Mouse (Mus musculus) megakaryocyte-erythroid progenitor cell, adult 5-6 weeks (primary cell): ENCODE results near the gene Dgkb. TPM values are rescaled to one million over a fixed set of nuclear protein-coding genes. Genes with fewer than 3 reads are reported as not detected.

ENCODE experiments used
- ATAC-seq: replicated peaks from 2 replicates; pipeline ENCODE4 v1.8.0; 2016; ENCODE audit warnings: mild to moderate bottlenecking, inconsistent platforms; ENCODE audit not compliant: severe bottlenecking, poor library complexity, low FRiP score, low TSS enrichment
- total RNA-seq, 2 experiments: library from RNA; stranded (forward) in 1 of 2; stranded (reverse) in 1 of 2; fragments of 200-1000, 215-1000 nt in 1 of 2; fragments of >200 nt in 1 of 2; fragmentation: Nextera tagmentation in 1 of 2; gene quantifications; 2 replicates each; pipeline ENCODE4 v1.2.3; 2014 to 2017

Dgkb gene
- total RNA-seq (2014; fragmentation: Nextera tagmentation) (not detected in 2 replicates), total RNA-seq (2017) (not detected in 2 replicates)

GRCm38 (mm10) chr12:37817426-37817825 lies at the start of gene Dgkb:
Gene Dgkb (plus strand): TSS chr12:37817726.
- no peak for ATAC-seq

- ATAC-seq = no peak
Observed at GRCm38 (mm10) chr12:37769844-37770243, 47.7 kb upstream of the Dgkb start.

- no peak for ATAC-seq
Observed at GRCm38 (mm10) chr12:37773681-37774357, 43.7 kb upstream of the Dgkb start.

GRCm38 (mm10) chr12:37774591-37774990 lies 42.9 kb upstream of the Dgkb start:
- ATAC-seq = no peak

- ATAC-seq = no peak
Observed at GRCm38 (mm10) chr12:37796265-37796928, 21.1 kb upstream of the Dgkb start.

- no peak for ATAC-seq
Observed at GRCm38 (mm10) chr12:37814122-37814521, 3.4 kb upstream of the Dgkb start.

GRCm38 (mm10) chr12:37821052-37821810 lies 3.7 kb downstream of the Dgkb start:
- no peak for ATAC-seq

GRCm38 (mm10) chr12:37880042-37881017 lies 62.8 kb downstream of the Dgkb start:
- ATAC-seq = no peak

- no peak for ATAC-seq
Observed at GRCm38 (mm10) chr12:37881376-37881775, 63.9 kb downstream of the Dgkb start.

- no peak for ATAC-seq
Observed at GRCm38 (mm10) chr12:37882796-37883195, 65.3 kb downstream of the Dgkb start.

- ATAC-seq = no peak
Observed at GRCm38 (mm10) chr12:37883781-37884180, 66.3 kb downstream of the Dgkb start.

- no peak for ATAC-seq
Observed at GRCm38 (mm10) chr12:37888591-37888990, 71.1 kb downstream of the Dgkb start.

GRCm38 (mm10) chr12:37889431-37889830 lies 71.9 kb downstream of the Dgkb start:
- no peak for ATAC-seq

- no peak for ATAC-seq
Observed at GRCm38 (mm10) chr12:37891336-37891735, 73.8 kb downstream of the Dgkb start.

- no peak for ATAC-seq
Observed at GRCm38 (mm10) chr12:37942163-37942562, 124.6 kb downstream of the Dgkb start.

- ATAC-seq = no peak
Observed at GRCm38 (mm10) chr12:37956193-37956592, 138.7 kb downstream of the Dgkb start.

GRCm38 (mm10) chr12:37971482-37971881 lies 154.0 kb downstream of the Dgkb start:
- ATAC-seq = no peak

GRCm38 (mm10) chr12:37978498-37979187 lies 161.1 kb downstream of the Dgkb start:
- no peak for ATAC-seq

- no peak for ATAC-seq
Observed at GRCm38 (mm10) chr12:37985352-37985751, 167.8 kb downstream of the Dgkb start.
